Mouse (Mus musculus) small intestine, adult 2 months (tissue): ENCODE results near the gene Lims1. TPM values are rescaled to one million over a fixed set of nuclear protein-coding genes. Genes with fewer than 3 reads are reported as not detected.
A peak's percentile ranks its signal among the peaks of the same experiment; 100 is the strongest.
"Not testable (repeated sequence)": the region's sequence is repeated elsewhere in the genome, so short reads cannot be mapped to it uniquely, and the experiment has no call there.

Experiments used
- H3K27ac ChIP-seq: fragments of 200-500 bp; 2 replicates; pipeline ENCODE4 v1.5.1; 2012; ENCODE audit warnings: low read depth, low read length, control low read depth, inconsistent platforms; ENCODE audit not compliant: insufficient read depth
- H3K27me3 ChIP-seq: fragments of 200-500 bp; 2 replicates; pipeline ENCODE4 v1.6.1; 2012; ENCODE audit warnings: mild to moderate bottlenecking, moderate library complexity, low read length, inconsistent platforms; ENCODE audit not compliant: control insufficient read depth, insufficient read depth
- H3K36me3 ChIP-seq: fragments of 200-500 bp; 2 replicates; pipeline ENCODE4 v1.6.1; 2012; ENCODE audit warnings: mild to moderate bottlenecking, low read length, control low read depth, inconsistent platforms; ENCODE audit not compliant: control insufficient read depth, insufficient read depth
- H3K4me1 ChIP-seq: fragments of 200-500 bp; 2 replicates; pipeline ENCODE4 v1.6.1; 2012; ENCODE audit warnings: low read length, inconsistent platforms, mixed read lengths; ENCODE audit not compliant: control insufficient read depth, insufficient read depth, insufficient read length
- H3K4me3 ChIP-seq: fragments of 200-500 bp; 2 replicates; pipeline ENCODE4 v1.5.1; 2012; ENCODE audit warnings: low read depth, mild to moderate bottlenecking, control low read depth, inconsistent platforms, low read length, moderate library complexity
- CTCF ChIP-seq: fragments of 200-500 bp; IDR thresholded peaks from 2 replicates; pipeline ENCODE4 v1.5.1; 2012; ENCODE audit warnings: low read depth, mild to moderate bottlenecking, control low read depth, inconsistent platforms, low read length, moderate library complexity, mixed read lengths; ENCODE audit not compliant: insufficient replicate concordance, insufficient read length; ENCODE audit errors: extremely low read depth
- POLR2A ChIP-seq: fragments of 200-500 bp; IDR thresholded peaks from 2 replicates; pipeline ENCODE4 v1.6.1; 2012; ENCODE audit warnings: low read depth, mild to moderate bottlenecking, control low read depth, inconsistent platforms, low read length, moderate library complexity
- WGBS: fragments of 180-500 bp; shearing (Covaris S2); methylation state at CpG from one replicate; pipeline ENCODE4 v1.1.7; 2018; 5-methylcytosine and 5-hydroxymethylcytosine counted together
- polyA plus RNA-seq: library from polyadenylated mRNA; depleted of rRNA; stranded (reverse); fragments of >200 nt; gene quantifications from 2 replicates; pipeline ENCODE4 v1.2.3, GENCODE M21; 2012

The Lims1 gene
- polyA plus RNA-seq, 1 experiment: 3.5 TPM

GRCm38 (mm10) chr10:58310791-58311190 is 12.5 kb upstream of the Lims1 start:
- no peaks in the 10 kb centered on the region for H3K4me1 ChIP-seq
- H3K4me3 ChIP-seq: no peak overlapping the region
- WGBS: 63% methylated on average over 1 of the region's 1 CpGs
- no peak for TF ChIP-seq POLR2A
- no peak for TF ChIP-seq CTCF
- H3K27ac ChIP-seq: no peak overlapping the region
- H3K27me3 ChIP-seq: no peaks in the 10 kb centered on the region
- H3K36me3 ChIP-seq: peaks cover 30% of the 10 kb centered on the region

GRCm38 (mm10) chr10:58312887-58313286 is 10.4 kb upstream of the Lims1 start:
- H3K36me3 ChIP-seq: peaks cover 24% of the 10 kb centered on the region
- H3K4me1 ChIP-seq: no peaks in the 10 kb centered on the region
- no peak overlapping the region for H3K27ac ChIP-seq
- WGBS: 96% methylated on average over 5 of the region's 5 CpGs
- TF ChIP-seq POLR2A (no peak), CTCF (no peak)
- H3K27me3 ChIP-seq: no peaks in the 10 kb centered on the region
- H3K4me3 ChIP-seq: no peak overlapping the region

GRCm38 (mm10) chr10:58320881-58321280 is 2.4 kb upstream of the Lims1 start:
- Histone ChIP-seq H3K27ac (no peak overlapping the region), H3K36me3 (no peaks in the 10 kb centered on the region), H3K4me3 (no peak overlapping the region), H3K4me1 (no peaks in the 10 kb centered on the region; the same call in 1 of the 2 replicates), H3K27me3 (no peaks in the 10 kb centered on the region)
- 85% methylated on average over 3 of the region's 3 CpGs for WGBS
- no peak for TF ChIP-seq POLR2A
- no peak for TF ChIP-seq CTCF

- Histone ChIP-seq H3K27ac (peak overlapping the region; percentile 84), H3K27me3 (no peaks in the 10 kb centered on the region), H3K4me1 (no peaks in the 10 kb centered on the region; the same call in 1 of the 2 replicates), H3K36me3 (no peaks in the 10 kb centered on the region), H3K4me3 (peak overlapping the region; percentile 75)
- 18% methylated on average over 6 of the region's 6 CpGs for WGBS
- TF ChIP-seq CTCF (no peak), POLR2A (no peak)
These were observed 772 bp upstream of the Lims1 start for GRCm38 (mm10) chr10:58322361-58323027.

GRCm38 (mm10) chr10:58326271-58326670 is 3.0 kb downstream of the Lims1 start:
- WGBS: 51% methylated on average over 3 of the region's 3 CpGs
- H3K4me1 ChIP-seq: peaks cover 6% of the 10 kb centered on the region; the same call in 1 of the 2 replicates
- TF ChIP-seq POLR2A (no peak), CTCF (no peak)
- no peak overlapping the region for H3K4me3 ChIP-seq
- no peaks in the 10 kb centered on the region for H3K27me3 ChIP-seq
- H3K36me3 ChIP-seq: no peaks in the 10 kb centered on the region
- H3K27ac ChIP-seq: no peak overlapping the region

GRCm38 (mm10) chr10:58327836-58328235 is 4.6 kb downstream of the Lims1 start:
- WGBS: 93% methylated on average over 6 of the region's 6 CpGs
- not testable (repeated sequence) for H3K27me3 ChIP-seq, H3K4me1 ChIP-seq, H3K36me3 ChIP-seq, H3K4me3 ChIP-seq, H3K27ac ChIP-seq

GRCm38 (mm10) chr10:58328517-58329108 is 5.3 kb downstream of the Lims1 start:
- no peak for TF ChIP-seq POLR2A
- no peak for TF ChIP-seq CTCF
- Histone ChIP-seq H3K27me3 (no peaks in the 10 kb centered on the region), H3K36me3 (no peaks in the 10 kb centered on the region), H3K4me3 (no peak overlapping the region), H3K4me1 (peaks cover 6% of the 10 kb centered on the region; the same call in 1 of the 2 replicates), H3K27ac (no peak overlapping the region)
- WGBS: 66% methylated on average over 8 of the region's 8 CpGs
